Mouse (Mus musculus) forebrain, embryonic 10.5 days (tissue): ENCODE measurements at regions not wholly inside any gene's neighbourhood (a gene's known extent, or its start where the extent isn't known, plus 50 kb on each side); places are given as distances from the start of the nearest gene placed in this dataset.
A peak's percentile ranks its signal among the peaks of the same experiment; 100 is the strongest.
"Not testable (repeated sequence)": the region's sequence is repeated elsewhere in the genome, so short reads cannot be mapped to it uniquely, and the experiment has no call there.

Experiments used
- DNase-seq: peaks from one replicate; pipeline ENCODE4 v3.0.0-alpha.2; 2017; ENCODE audit warnings: low spot score; ENCODE audit errors: extremely low spot score
- H3K27ac ChIP-seq: fragments of 300-500 bp; sonication (generic); 2 replicates; pipeline ENCODE4 v1.5.1; 2016; ENCODE audit warnings: mild to moderate bottlenecking
- H3K27me3 ChIP-seq: fragments of 300-500 bp; sonication (generic); 2 replicates; pipeline ENCODE4 v1.6.1; 2016; ENCODE audit warnings: mild to moderate bottlenecking; ENCODE audit not compliant: poor library complexity, severe bottlenecking
- H3K36me3 ChIP-seq: fragments of 300-500 bp; sonication (generic); replicated peaks from 2 replicates; pipeline ENCODE4 v1.6.1; 2016; ENCODE audit warnings: mild to moderate bottlenecking, moderate library complexity
- H3K4me1 ChIP-seq: fragments of 300-500 bp; sonication (generic); 2 replicates; pipeline ENCODE4 v1.6.1; 2016
- H3K4me3 ChIP-seq: fragments of 300-500 bp; sonication (generic); 2 replicates; pipeline ENCODE4 v1.5.1; 2016; ENCODE audit warnings: mild to moderate bottlenecking, moderate library complexity
- H3K9me3 ChIP-seq: fragments of 300-500 bp; sonication (generic); 2 replicates; pipeline ENCODE4 v1.6.1; 2016; ENCODE audit warnings: mild to moderate bottlenecking, moderate library complexity
- WGBS: fragments of 180-500 bp; shearing (Covaris S2); methylation state at CpG from one replicate; pipeline ENCODE4 v1.1.7; 2016; 5-methylcytosine and 5-hydroxymethylcytosine counted together

DNA sequence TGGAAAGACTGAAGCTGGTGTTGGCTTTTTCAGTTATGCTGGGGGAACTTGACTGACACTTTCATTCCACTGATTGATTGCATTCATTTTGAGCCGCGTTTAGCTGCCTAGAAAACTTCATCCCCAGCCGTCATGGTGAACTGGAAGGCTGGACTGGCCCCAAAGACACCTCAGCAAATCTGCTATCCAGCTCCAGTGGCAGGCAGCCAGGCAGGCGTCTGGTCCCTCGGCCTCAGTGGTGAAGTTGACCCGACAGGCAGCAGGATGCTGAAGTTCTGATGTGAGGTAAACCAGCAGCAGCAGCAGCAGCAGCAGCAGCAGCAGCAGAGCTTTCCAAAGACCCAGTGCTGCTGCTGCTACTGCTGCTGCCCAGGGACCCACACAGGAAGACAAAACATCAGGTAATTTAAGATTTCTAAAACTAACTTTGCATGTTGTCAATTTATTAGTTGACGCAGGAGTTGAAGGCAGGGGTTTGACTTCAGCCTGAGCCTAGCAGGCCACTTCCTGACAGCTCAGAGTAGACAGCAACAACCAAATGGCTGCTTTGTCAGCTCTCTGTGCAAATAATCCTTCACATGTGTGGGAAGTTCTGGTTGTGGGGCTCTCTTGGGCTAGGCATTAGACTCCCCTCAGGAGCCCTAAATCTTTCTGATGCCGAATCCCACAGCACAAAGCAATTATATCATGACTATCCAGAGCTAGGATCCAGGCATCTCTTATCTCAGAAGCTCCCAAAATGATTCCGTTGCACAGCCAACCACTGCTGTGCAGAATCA is 200.4 kb upstream of the Nhs start:
- Histone ChIP-seq H3K27me3 (peaks cover 93% of the 10 kb centered on the region), H3K4me3 (no peak overlapping the region), H3K36me3 (no peaks in the 10 kb centered on the region), H3K4me1 (no peaks in the 10 kb centered on the region), H3K9me3 (no peaks in the 10 kb centered on the region), H3K27ac (no peak overlapping the region)
- DNase-seq = no peak
- 69% methylated on average over 9 of the region's 9 CpGs for WGBS

DNA sequence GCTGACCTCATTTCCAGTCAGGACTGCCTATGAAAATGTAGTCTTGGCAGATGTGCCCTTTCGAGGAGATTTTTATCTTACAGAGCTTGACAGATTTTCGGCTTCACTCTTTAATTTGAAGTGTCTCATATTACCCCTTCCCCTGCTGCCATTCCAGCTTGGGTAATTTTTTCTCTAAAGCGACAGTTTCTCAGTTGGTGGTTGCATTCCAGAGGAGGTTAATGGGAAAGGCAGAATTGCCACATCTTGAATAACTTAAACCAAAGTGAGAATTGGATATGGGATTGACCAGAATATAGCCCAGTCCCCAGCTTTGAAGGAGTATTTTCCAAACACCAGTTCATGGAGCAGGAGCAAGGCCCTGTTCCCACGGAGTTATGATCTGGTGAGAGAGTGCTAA is 188.8 kb upstream of the Nhs start:
- H3K4me1 ChIP-seq = no peaks in the 10 kb centered on the region
- WGBS = 62% methylated on average over 4 of the region's 4 CpGs
- no peak for DNase-seq

DNA sequence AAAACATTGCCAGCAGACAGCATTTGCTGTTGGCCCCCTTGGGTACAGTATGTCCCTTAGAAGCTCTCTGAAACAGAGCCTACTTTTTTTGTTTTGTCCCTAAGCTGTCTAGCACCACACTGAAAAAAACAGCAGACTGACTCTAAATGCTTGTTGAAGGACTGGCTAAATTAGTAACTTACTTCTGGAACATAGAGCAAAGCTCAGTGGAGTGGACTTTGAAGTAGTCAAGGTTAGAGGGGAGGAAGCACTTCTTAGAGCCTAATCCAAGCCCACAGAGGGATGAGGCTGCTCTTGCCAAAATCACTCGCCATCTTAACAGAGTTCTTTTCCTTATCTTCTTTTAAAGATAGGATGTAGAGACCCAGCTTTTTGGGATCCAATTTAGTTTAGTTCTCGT is 188.4 kb upstream of the Nhs start:
- Histone ChIP-seq H3K27ac (no peak overlapping the region), H3K27me3 (peaks cover 99% of the 10 kb centered on the region), H3K4me3 (no peak overlapping the region), H3K9me3 (no peaks in the 10 kb centered on the region), H3K4me1 (no peaks in the 10 kb centered on the region), H3K36me3 (no peaks in the 10 kb centered on the region)
- no peak for DNase-seq
- WGBS = 60% methylated on average over 2 of the region's 2 CpGs

More for the DNA sequence above, 188.8 kb upstream of the Nhs start:
- Histone ChIP-seq H3K27ac (no peak overlapping the region), H3K36me3 (no peaks in the 10 kb centered on the region), H3K9me3 (no peaks in the 10 kb centered on the region), H3K27me3 (peaks cover 99% of the 10 kb centered on the region), H3K4me3 (no peak overlapping the region)

DNA sequence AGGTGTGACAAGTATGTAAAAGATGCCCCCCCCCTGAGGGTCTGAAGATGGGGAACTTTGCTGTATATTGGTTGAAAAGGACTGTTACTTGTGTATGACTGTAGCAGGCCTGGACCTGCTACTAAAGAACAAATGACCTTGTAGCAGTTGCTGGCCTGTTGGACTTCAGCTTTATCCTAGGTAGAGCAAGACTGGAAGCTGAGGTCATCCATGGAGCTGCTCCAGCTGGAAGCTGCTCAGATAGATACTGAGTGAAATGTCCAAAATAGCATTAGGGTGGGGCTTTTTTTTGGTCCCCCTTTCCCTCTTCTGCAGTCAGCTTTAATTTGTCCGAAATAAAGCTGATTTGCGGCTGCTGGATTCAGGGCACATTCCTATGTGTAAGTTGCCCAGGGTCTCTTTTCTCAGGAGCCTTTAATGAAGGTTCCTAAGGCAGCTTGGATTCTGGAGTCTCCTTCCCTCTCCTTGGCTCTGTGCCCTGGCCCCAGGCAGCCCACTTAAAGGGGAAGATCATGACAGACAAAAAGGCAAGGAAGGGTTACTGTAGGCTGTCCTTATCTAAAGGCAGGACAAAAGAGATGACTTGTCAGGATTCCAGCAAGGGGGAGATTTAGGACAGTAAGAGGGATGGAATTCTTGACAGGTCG is 186.1 kb upstream of the Nhs start:
- Histone ChIP-seq H3K27ac (no peak overlapping the region), H3K4me3 (no peak overlapping the region), H3K36me3 (no peaks in the 10 kb centered on the region), H3K27me3 (peaks cover 98% of the 10 kb centered on the region), H3K4me1 (no peaks in the 10 kb centered on the region), H3K9me3 (no peaks in the 10 kb centered on the region)
- 80% methylated on average over 3 of the region's 3 CpGs for WGBS
- DNase-seq = no peak

GRCm38 (mm10) chrX:162332121-162332520 is 172.6 kb upstream of the Nhs start:
- Histone ChIP-seq H3K27ac (no peak overlapping the region), H3K27me3 (peaks cover 35% of the 10 kb centered on the region), H3K4me1 (no peaks in the 10 kb centered on the region), H3K36me3 (no peaks in the 10 kb centered on the region), H3K9me3 (no peaks in the 10 kb centered on the region), H3K4me3 (no peak overlapping the region)
- 87% methylated on average over 5 of the region's 5 CpGs for WGBS
- no peak for DNase-seq

DNA sequence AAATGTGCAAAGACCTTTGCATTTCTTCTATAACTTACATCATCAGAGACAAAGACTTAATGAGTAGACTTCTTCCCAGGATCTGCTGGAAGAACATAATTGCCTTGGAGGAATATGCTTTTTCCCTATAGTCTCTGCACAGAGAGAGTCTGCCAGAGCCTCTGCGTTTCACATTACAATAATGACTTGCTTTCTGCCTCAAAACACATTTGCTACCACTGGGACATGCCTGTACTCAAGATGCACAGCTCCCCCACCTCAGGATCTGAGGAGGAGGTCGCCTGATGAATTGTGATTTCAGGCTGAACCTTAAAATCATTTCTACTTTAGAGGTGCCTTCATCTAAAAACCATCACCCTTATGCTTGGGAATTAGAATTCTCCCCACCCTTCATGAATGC is 148.1 kb upstream of the Nhs start:
- Histone ChIP-seq H3K27me3 (peaks cover 55% of the 10 kb centered on the region), H3K9me3 (no peaks in the 10 kb centered on the region), H3K27ac (no peak overlapping the region), H3K4me3 (no peak overlapping the region), H3K4me1 (no peaks in the 10 kb centered on the region), H3K36me3 (no peaks in the 10 kb centered on the region)
- 72% methylated on average over 2 of the region's 2 CpGs for WGBS
- no peak for DNase-seq

DNA sequence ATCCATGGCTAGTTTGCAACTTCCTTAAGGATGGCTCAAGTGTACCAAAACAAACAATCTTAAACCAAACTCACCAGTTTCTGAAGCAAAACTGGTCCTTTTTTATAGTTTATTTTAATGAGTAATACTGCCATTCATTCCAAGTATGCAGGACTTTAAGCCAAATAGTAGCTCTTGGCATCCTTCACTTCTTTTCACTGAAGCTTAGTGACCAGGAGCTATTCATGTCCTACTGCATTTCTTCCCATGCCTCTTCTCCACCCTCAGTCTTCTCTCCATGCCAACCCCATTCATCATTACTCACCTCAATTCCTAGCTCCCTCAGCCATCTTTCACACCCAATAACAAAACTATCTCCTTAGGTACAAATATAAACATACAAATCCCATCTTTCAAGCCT is 144.6 kb upstream of the Nhs start:
- no peak overlapping the region for H3K4me3 ChIP-seq
- H3K27ac ChIP-seq = no peak overlapping the region
- H3K36me3 ChIP-seq = no peaks in the 10 kb centered on the region
- no peak for DNase-seq
- no peaks in the 10 kb centered on the region for H3K9me3 ChIP-seq
- H3K27me3 ChIP-seq = peaks cover 60% of the 10 kb centered on the region
- no peaks in the 10 kb centered on the region for H3K4me1 ChIP-seq

DNA sequence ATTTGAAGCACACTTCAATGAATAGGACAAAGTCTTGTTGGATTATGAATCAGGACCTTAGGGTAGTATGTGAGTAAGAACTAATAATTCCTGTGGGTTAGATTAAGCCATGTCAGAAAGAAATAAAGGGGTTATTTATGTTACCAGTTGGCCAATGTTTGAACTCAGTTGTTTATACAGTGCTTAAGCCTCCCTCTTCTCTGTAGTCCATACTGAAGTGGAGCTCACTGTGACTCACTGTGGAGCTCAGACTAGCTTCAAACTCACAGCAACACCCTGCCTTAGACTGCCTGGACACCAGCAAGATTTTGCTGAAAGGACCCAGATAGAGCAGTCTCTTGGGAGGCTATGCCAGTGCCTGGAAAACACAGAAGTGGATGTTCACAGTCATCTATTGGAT is 143.3 kb upstream of the Nhs start:
- H3K4me1 ChIP-seq = no peaks in the 10 kb centered on the region
- no peak for DNase-seq
- H3K27me3 ChIP-seq = peaks cover 63% of the 10 kb centered on the region
- no peaks in the 10 kb centered on the region for H3K9me3 ChIP-seq
- no peak overlapping the region for H3K4me3 ChIP-seq
- no peaks in the 10 kb centered on the region for H3K36me3 ChIP-seq
- H3K27ac ChIP-seq = no peak overlapping the region

- Histone ChIP-seq H3K36me3 (no peaks in the 10 kb centered on the region), H3K27me3 (peaks cover 62% of the 10 kb centered on the region), H3K4me1 (no peaks in the 10 kb centered on the region), H3K4me3 (no peak overlapping the region), H3K9me3 (no peaks in the 10 kb centered on the region), H3K27ac (no peak overlapping the region)
- no peak for DNase-seq
- 93% methylated on average over 1 of the region's 1 CpGs for WGBS
Observed at GRCm38 (mm10) chrX:162291234-162291633, 131.7 kb upstream of the Nhs start.

- not testable (repeated sequence) for H3K9me3 ChIP-seq, DNase-seq, H3K27ac ChIP-seq, H3K4me3 ChIP-seq, H3K36me3 ChIP-seq, H3K4me1 ChIP-seq
- peaks cover 80% of the 10 kb centered on the region for H3K27me3 ChIP-seq
Observed at GRCm38 (mm10) chrX:162286155-162286554, 126.6 kb upstream of the Nhs start.

GRCm38 (mm10) chrX:162284252-162284651 is 124.7 kb upstream of the Nhs start:
- 87% methylated on average over 3 of the region's 3 CpGs for WGBS
- H3K4me3 ChIP-seq = no peak overlapping the region
- no peaks in the 10 kb centered on the region for H3K4me1 ChIP-seq
- no peaks in the 10 kb centered on the region for H3K36me3 ChIP-seq
- no peaks in the 10 kb centered on the region for H3K9me3 ChIP-seq
- no peak overlapping the region for H3K27ac ChIP-seq
- no peak for DNase-seq
- peaks cover 67% of the 10 kb centered on the region for H3K27me3 ChIP-seq

GRCm38 (mm10) chrX:162282690-162283089 is 123.2 kb upstream of the Nhs start:
- Histone ChIP-seq H3K9me3 (no peaks in the 10 kb centered on the region), H3K4me3 (no peak overlapping the region), H3K27ac (no peak overlapping the region), H3K4me1 (no peaks in the 10 kb centered on the region), H3K36me3 (no peaks in the 10 kb centered on the region), H3K27me3 (peaks cover 62% of the 10 kb centered on the region)
- DNase-seq = no peak
- WGBS = 94% methylated on average over 3 of the region's 3 CpGs

GRCm38 (mm10) chrX:162278834-162279708 is 119.5 kb upstream of the Nhs start:
- no peak overlapping the region for H3K4me3 ChIP-seq
- no peak overlapping the region for H3K27ac ChIP-seq
- no peaks in the 10 kb centered on the region for H3K4me1 ChIP-seq
- WGBS = 60% methylated on average over 14 of the region's 14 CpGs
- peak; percentile 49 for DNase-seq
- no peaks in the 10 kb centered on the region for H3K36me3 ChIP-seq
- no peaks in the 10 kb centered on the region for H3K9me3 ChIP-seq
- peaks cover 61% of the 10 kb centered on the region for H3K27me3 ChIP-seq
